Mouse (Mus musculus): Measurements from ENCODE around the gene Pla2g4d.

DNA sequence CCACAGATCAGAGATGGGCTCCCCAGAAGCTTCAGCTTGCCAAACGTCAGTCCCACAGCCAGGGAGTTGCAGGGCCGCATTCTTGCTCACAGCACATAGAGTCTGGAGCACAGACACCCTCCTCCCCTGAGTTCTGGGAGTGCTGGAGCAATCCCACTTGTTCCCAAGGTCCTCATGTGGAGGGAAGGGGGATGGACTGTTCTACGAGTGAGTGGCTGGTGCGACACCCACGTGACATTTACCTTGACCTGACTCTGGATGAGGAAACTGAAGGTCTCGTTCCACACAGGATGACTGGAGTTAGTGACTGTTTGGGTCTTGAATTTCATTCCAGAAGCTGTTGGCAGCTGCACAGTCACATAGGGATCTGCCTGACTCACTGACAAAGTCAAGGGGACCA is 5.4 kb downstream of the Pla2g4d start:
- TF ChIP-seq CTCF (IDR thresholded peaks at IDR 0.05; ENCODE audit: low read depth, low read length) = no peak
- no peak for TF ChIP-seq EP300 (IDR thresholded peaks at IDR 0.05; ENCODE audit: insufficient read depth, low read depth, low read length)
- TF ChIP-seq POLR2A (IDR thresholded peaks at IDR 0.05; ENCODE audit: insufficient read depth, low read length) = no peak

All from ES-Bruce4 (cell line).